Mouse (Mus musculus): ENCODE data around the gene Ddx54.

DNA sequence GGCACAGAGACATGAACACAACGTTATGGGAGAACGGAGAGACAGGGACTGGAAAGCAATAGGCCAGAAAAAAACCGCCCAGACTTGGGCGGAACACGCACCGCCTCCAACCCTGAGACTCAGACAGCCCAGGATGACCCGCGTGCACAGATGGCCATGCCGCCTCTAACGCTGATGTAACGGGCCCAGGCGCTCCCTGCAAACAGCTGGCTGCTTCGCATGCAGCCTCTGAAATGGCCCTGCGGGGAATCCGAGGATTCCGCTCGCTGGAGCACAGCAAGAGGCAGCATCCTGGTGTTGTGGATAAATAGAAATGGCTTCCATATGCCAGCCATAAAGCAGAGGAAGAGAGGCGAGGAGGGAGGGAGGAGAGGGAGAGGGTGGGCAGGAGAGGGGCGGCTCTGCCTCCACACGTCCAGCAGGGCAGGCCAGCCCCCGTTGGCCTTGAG lies 45.3 kb upstream of the Ddx54 start:
- TF ChIP-seq BHLHE40 (IDR thresholded peaks at IDR 0.05; ENCODE audit: low read depth, low read length): no peak
- TF ChIP-seq EP300 (IDR thresholded peaks at IDR 0.05; ENCODE audit: low read length): no peak
- TF ChIP-seq USF1 (IDR thresholded peaks at IDR 0.05; ENCODE audit: low read depth, low read length): no peak
- TF ChIP-seq MXI1 (IDR thresholded peaks at IDR 0.05; ENCODE audit: low read depth, low read length): no peak
- no peak for TF ChIP-seq POLR2A (IDR thresholded peaks at IDR 0.05; ENCODE audit: low read depth, low read length)
- no peak for TF ChIP-seq ZMIZ1 (IDR thresholded peaks at IDR 0.05; ENCODE audit: low read depth, low read length)
- no peak for TF ChIP-seq CTCF (conservative IDR thresholded peaks at IDR 0.05 in 1 of 2, IDR thresholded peaks at IDR 0.05 in 1 of 2; ENCODE audit: low read depth in 2 of 2, low read length in 2 of 2)
- no peak for TF ChIP-seq HCFC1 (IDR thresholded peaks at IDR 0.05; ENCODE audit: low read depth, low read length)
- no peak for TF ChIP-seq RCOR1 (conservative IDR thresholded peaks at IDR 0.05; ENCODE audit: low read depth, low read length)
- no peak for TF ChIP-seq IRF4 (IDR thresholded peaks at IDR 0.05; ENCODE audit: low read depth, low read length)
- TF ChIP-seq USF2 (conservative IDR thresholded peaks at IDR 0.05; ENCODE audit: low read depth, low read length): no peak
- TF ChIP-seq JUND (conservative IDR thresholded peaks at IDR 0.05; ENCODE audit: low read depth, low read length): no peak
- TF ChIP-seq MAZ (IDR thresholded peaks at IDR 0.05; ENCODE audit: low read depth, low read length): no peak

All from CH12.LX (cell line).